Mouse (Mus musculus) layer of hippocampus, postnatal 14 days (tissue): ENCODE measurements around the gene Lsm5. TPM values are rescaled to one million over a fixed set of nuclear protein-coding genes. Genes with fewer than 3 reads are reported as not detected.

Experiments
- DNase-seq, 2 experiments: peaks; one replicate each; pipeline ENCODE4 v3.0.0; 2021 to 2022; ENCODE audit warnings: low spot score in 2 of 2, mixed read lengths in 1 of 2
- long read RNA-seq, 2 experiments: library from polyadenylated mRNA; stranded (forward); transcript quantifications; one replicate each; pipeline ENCODE4 v2.0.0; 2021
- total RNA-seq, 2 experiments: library from RNA; stranded (reverse); gene quantifications; 2 replicates each; pipeline ENCODE4 v1.2.3; 2021

The Lsm5 gene
- total RNA-seq, result 10 to 100 TPM; 22.3 to 22.8 TPM
- long read RNA-seq, experiment 1, transcript Lsm5-201 (5 exons, 494 nt), result major isoform, 8 of 9 reads
- long read RNA-seq, experiment 1, partial matches to known transcripts, result 0 of 9 reads
- long read RNA-seq, experiment 1, other reads (novel, unspliced or antisense), result 1 of 9 reads
- long read RNA-seq, experiment 2, transcript Lsm5-201 (5 exons, 494 nt), result major isoform, 17 of 19 reads
- long read RNA-seq, experiment 2, partial matches to known transcripts, result 0 of 19 reads
- long read RNA-seq, experiment 2, other reads (novel, unspliced or antisense), result 2 of 19 reads

- peak; percentile 83 to 91 for DNase-seq
Measured at GRCm38 (mm10) chr6:56703931-56704900, at the start of gene Lsm5. Gene Lsm5, minus strand, starts transcription at chr6:56704710.

- DNase-seq, result no peak
Measured at GRCm38 (mm10) chr6:56753719-56754118, 49.2 kb upstream of the Lsm5 start.

GRCm38 (mm10) chr6:56745950-56746543 is 41.5 kb upstream of the Lsm5 start:
- DNase-seq, result no peak

- peak; percentile 9 to 19 for DNase-seq
Measured at GRCm38 (mm10) chr6:56732545-56732944, 28.0 kb upstream of the Lsm5 start.

- DNase-seq, result no peak
Measured at GRCm38 (mm10) chr6:56720877-56721276, 16.4 kb upstream of the Lsm5 start.

GRCm38 (mm10) chr6:56719071-56719470 is 14.6 kb upstream of the Lsm5 start:
- no peak for DNase-seq

GRCm38 (mm10) chr6:56715270-56715666 is 10.8 kb upstream of the Lsm5 start:
- no peak for DNase-seq

GRCm38 (mm10) chr6:56714574-56715269 is 10.2 kb upstream of the Lsm5 start, which contains the start of gene Avl9:
Gene Avl9, plus strand, starts transcription at chr6:56714899.
- DNase-seq, result peak; percentile 96 to 97

- DNase-seq, result no peak
Measured at GRCm38 (mm10) chr6:56714186-56714573, 9.7 kb upstream of the Lsm5 start.

GRCm38 (mm10) chr6:56692445-56692844 is 12.1 kb downstream of the Lsm5 start:
- no peak for DNase-seq

GRCm38 (mm10) chr6:56691205-56691604 is 13.3 kb downstream of the Lsm5 start:
- peak; percentile 58 to 73 for DNase-seq

GRCm38 (mm10) chr6:56688238-56688637 is 16.3 kb downstream of the Lsm5 start:
- no peak for DNase-seq

- no peak for DNase-seq
Measured at GRCm38 (mm10) chr6:56664410-56664809, 40.1 kb downstream of the Lsm5 start.

- no peak for DNase-seq
Measured at GRCm38 (mm10) chr6:56655393-56655792, 49.1 kb downstream of the Lsm5 start.

GRCm38 (mm10) chr6:56652121-56652592 is 52.4 kb downstream of the Lsm5 start:
- peak in 1 of 2 experiments; percentile 4 for DNase-seq

Other genes with a start within 250 kb of the Lsm5 start
- 1 to 10 TPM; 2.8 to 3.1 TPM for gene Pde1c, start 135.6 kb downstream of the Lsm5 start, total RNA-seq
- 10 to 100 TPM; 32.9 to 34.3 TPM for gene Avl9, start 10.2 kb upstream of the Lsm5 start, total RNA-seq
- gene Kbtbd2, start 93.1 kb upstream of the Lsm5 start, total RNA-seq, result 10 to 100 TPM; 44.4 TPM
- gene Fkbp9, start 127.3 kb upstream of the Lsm5 start, total RNA-seq, result 10 to 100 TPM; 34.7 to 38.7 TPM
- 10 to 100 TPM; 43.0 to 43.5 TPM for gene Nt5c3, start 219.2 kb upstream of the Lsm5 start, total RNA-seq
- under 1 TPM; 0.21 to 0.31 TPM for gene Vmn1r4, start 219.3 kb upstream of the Lsm5 start, total RNA-seq